Mouse (Mus musculus): Measurements from ENCODE around the gene Mroh7. TPM values are rescaled to one million over a fixed set of nuclear protein-coding genes. Genes with fewer than 3 reads are reported as not detected.

Mroh7 gene
- polyA plus RNA-seq, 2 experiments = 0.06 to 0.22 TPM

DNA sequence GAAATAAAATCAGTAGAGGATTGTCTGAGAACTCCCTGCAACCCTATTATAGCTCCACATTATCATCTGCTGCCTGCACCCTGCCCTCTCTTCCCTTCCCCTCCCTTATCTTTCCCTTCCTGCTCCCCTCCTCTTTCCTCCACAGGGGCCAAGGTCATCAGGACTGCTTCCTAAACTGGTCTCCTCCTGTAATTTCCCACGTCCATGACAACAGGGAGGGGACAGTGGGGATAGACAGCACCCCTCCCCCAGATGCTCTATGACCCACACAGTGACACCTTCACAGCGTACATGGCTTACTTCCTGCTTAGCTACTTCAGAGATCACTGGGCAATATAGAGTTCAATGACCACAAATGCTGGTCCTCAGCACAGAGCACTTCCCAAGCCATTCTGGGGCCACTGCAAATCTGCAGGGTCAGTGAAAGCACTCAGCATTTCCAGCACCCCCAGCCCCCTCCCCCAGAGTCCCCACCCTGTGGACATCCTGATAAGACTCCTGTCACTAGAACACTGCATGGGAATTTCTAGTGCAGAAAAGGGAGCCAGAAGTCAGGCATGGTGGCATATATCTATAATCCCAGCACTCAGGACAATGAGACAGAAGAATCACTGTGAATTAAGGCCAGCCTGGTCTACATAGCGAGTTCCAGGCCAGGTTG is 42.0 kb downstream of the Mroh7 start:
- 25% methylated on average over 3 of the region's 3 CpGs for WGBS (ENCODE audit: insufficient replicate concordance)
- no peak overlapping the region for H3K4me2 ChIP-seq (ENCODE audit: low read depth)
- TF ChIP-seq CTCF (IDR thresholded peaks at IDR 0.05; ENCODE audit: low read depth) = no peak
- no peak for TF ChIP-seq EP300 (IDR thresholded peaks at IDR 0.05; ENCODE audit: low read depth)
- DNase-seq (ENCODE audit: low read depth in 3 of 3, low spot score in 3 of 3) (no peak), ATAC-seq (ENCODE audit: insufficient read depth) (peak; percentile 68)
- H3K9me3 ChIP-seq (ENCODE audit: control insufficient read depth, low read length) = no peaks in the 10 kb centered on the region
- peaks cover 0 to 9% of the 10 kb centered on the region in 2 experiments; a peak in 2 of 4 replicates for H3K4me1 ChIP-seq (replicated peaks; ENCODE audit: control insufficient read depth in 2 of 2, insufficient read depth in 2 of 2, low read length in 1 of 2)
- H3K9ac ChIP-seq (replicated peaks) = no peak overlapping the region
- H3K27me3 ChIP-seq (ENCODE audit: control insufficient read depth, insufficient read depth, low read length) = no peaks in the 10 kb centered on the region
- H3K27ac ChIP-seq = no peak overlapping the region
- no peak overlapping the region for H3K4me3 ChIP-seq (ENCODE audit: insufficient read depth in 1 of 2, low read depth in 2 of 2, low read length in 2 of 2)
- H3K36me3 ChIP-seq (replicated peaks; ENCODE audit: control insufficient read depth, insufficient read depth, low read depth) = no peaks in the 10 kb centered on the region

DNA sequence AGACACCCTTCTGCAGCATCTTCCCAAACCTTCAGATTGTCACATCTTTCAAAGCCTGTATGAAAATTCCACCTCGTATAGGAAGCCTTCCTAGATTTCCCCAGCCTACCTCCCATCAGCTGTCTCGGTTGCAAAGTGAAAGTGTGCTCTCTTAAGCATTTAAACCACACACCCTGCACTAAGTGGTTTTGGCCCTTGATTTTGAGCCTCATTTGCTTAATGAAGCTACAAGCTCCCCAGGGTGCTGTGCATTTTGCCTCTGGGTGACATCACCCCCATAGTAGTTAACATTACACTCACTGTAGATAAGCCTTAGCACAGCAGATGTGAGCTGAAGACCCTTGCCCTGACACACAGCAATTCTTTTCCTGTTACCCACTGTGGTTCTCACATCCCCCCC is 49.8 kb downstream of the Mroh7 start:
- peaks cover 13 to 16% of the 10 kb centered on the region in 2 experiments for H3K4me1 ChIP-seq (replicated peaks; ENCODE audit: control insufficient read depth in 2 of 2, insufficient read depth in 2 of 2, low read length in 1 of 2)
- no peak overlapping the region for H3K4me3 ChIP-seq (ENCODE audit: insufficient read depth in 1 of 2, low read depth in 2 of 2, low read length in 2 of 2)
- H3K36me3 ChIP-seq (replicated peaks; ENCODE audit: control insufficient read depth, insufficient read depth, low read depth) = peaks cover 6% of the 10 kb centered on the region; the same call in 1 of the 2 replicates
- ATAC-seq (ENCODE audit: insufficient read depth) (no peak), DNase-seq (ENCODE audit: low read depth in 3 of 3, low spot score in 3 of 3) (no peak)
- H3K4me2 ChIP-seq (ENCODE audit: low read depth) = no peak overlapping the region
- 33% methylated on average over 2 of the region's 2 CpGs for WGBS (ENCODE audit: insufficient replicate concordance)
- H3K9ac ChIP-seq (replicated peaks) = no peak overlapping the region
- no peaks in the 10 kb centered on the region for H3K27me3 ChIP-seq (ENCODE audit: control insufficient read depth, insufficient read depth, low read length)
- H3K9me3 ChIP-seq (ENCODE audit: control insufficient read depth, low read length) = no peaks in the 10 kb centered on the region
- TF ChIP-seq CTCF (IDR thresholded peaks at IDR 0.05; ENCODE audit: low read depth) (no peak), EP300 (IDR thresholded peaks at IDR 0.05; ENCODE audit: low read depth) (no peak)
- H3K27ac ChIP-seq = no peak overlapping the region

DNA sequence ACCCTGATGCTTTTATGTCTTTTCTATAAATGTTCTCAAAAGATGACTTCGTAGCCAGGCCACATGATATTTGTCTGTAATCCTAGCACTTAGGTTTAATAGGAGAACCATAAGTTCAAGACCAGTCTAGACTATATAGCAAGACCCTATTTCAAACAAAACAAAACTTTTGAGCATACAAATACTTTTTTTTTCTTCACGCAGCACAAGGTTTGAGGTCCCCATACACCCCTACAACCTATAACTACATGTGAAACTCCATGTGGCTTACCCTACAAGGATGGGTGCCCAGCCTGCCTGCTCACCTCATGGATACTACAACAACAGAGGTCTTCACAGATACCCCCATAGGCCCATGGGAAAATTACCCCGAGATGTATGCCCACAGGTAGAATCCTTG is 51.6 kb downstream of the Mroh7 start:
- Histone ChIP-seq H3K4me3 (ENCODE audit: insufficient read depth in 1 of 2, low read depth in 2 of 2, low read length in 2 of 2) (no peak overlapping the region), H3K9me3 (ENCODE audit: control insufficient read depth, low read length) (no peaks in the 10 kb centered on the region), H3K4me1 (replicated peaks; ENCODE audit: control insufficient read depth in 2 of 2, insufficient read depth in 2 of 2, low read length in 1 of 2) (peaks cover 13 to 16% of the 10 kb centered on the region in 2 experiments), H3K36me3 (replicated peaks; ENCODE audit: control insufficient read depth, insufficient read depth, low read depth) (peaks cover 16% of the 10 kb centered on the region), H3K27ac (peak overlapping the region; percentile 41), H3K4me2 (ENCODE audit: low read depth) (peak overlapping the region; percentile 51), H3K27me3 (ENCODE audit: control insufficient read depth, insufficient read depth, low read length) (no peaks in the 10 kb centered on the region), H3K9ac (replicated peaks) (no peak overlapping the region)
- TF ChIP-seq CTCF (IDR thresholded peaks at IDR 0.05; ENCODE audit: low read depth) (no peak), EP300 (IDR thresholded peaks at IDR 0.05; ENCODE audit: low read depth) (no peak)
- WGBS (ENCODE audit: insufficient replicate concordance) = 35% methylated on average over 3 of the region's 3 CpGs
- ATAC-seq (ENCODE audit: insufficient read depth) = peak; percentile 26; the same call in 1 of the 2 replicates
- DNase-seq (ENCODE audit: low read depth in 3 of 3, low spot score in 3 of 3) = no peak

- H3K4me2 ChIP-seq (ENCODE audit: low read depth) = peak within 1 kb of the TSS; percentile 75
- H3K27me3 ChIP-seq (ENCODE audit: control insufficient read depth, insufficient read depth, low read length) = no peaks in the 10 kb centered on the region
- H3K4me1 ChIP-seq (replicated peaks; ENCODE audit: control insufficient read depth in 2 of 2, insufficient read depth in 2 of 2, low read length in 1 of 2) = peaks cover 13 to 16% of the 10 kb centered on the region in 2 experiments
- peak within 1 kb of the TSS; percentile 41 for H3K27ac ChIP-seq
- H3K36me3 ChIP-seq (replicated peaks; ENCODE audit: control insufficient read depth, insufficient read depth, low read depth) = peaks cover 20% of the 10 kb centered on the region
- DNase-seq (ENCODE audit: low read depth in 3 of 3, low spot score in 3 of 3) = peak; percentile 94 to 95 (median 95)
- TF ChIP-seq CTCF (IDR thresholded peaks at IDR 0.05; ENCODE audit: low read depth) = 0 out of 2 replicates have a peak, but pooled peaks have one; percentile 27
- TF ChIP-seq EP300 (IDR thresholded peaks at IDR 0.05; ENCODE audit: low read depth) = no peak
- ATAC-seq (ENCODE audit: insufficient read depth) = peak; percentile 100
- peak within 1 kb of the TSS; percentile 84 for H3K9ac ChIP-seq (replicated peaks)
- WGBS (ENCODE audit: insufficient replicate concordance) = under 1% methylated on average over 43 of the region's 43 CpGs
- peak within 1 kb of the TSS; percentile 77 to 90 for H3K4me3 ChIP-seq (ENCODE audit: insufficient read depth in 1 of 2, low read depth in 2 of 2, low read length in 2 of 2)
- H3K9me3 ChIP-seq (ENCODE audit: control insufficient read depth, low read length) = no peaks in the 10 kb centered on the region
Observed at GRCm38 (mm10) chr4:106678442-106679118, 52.1 kb downstream of the Mroh7 start, which contains the start of gene Ttc4. TSS of gene Ttc4 (minus strand) at chr4:106678944.

GRCm38 (mm10) chr4:106676749-106677148 is 54.0 kb downstream of the Mroh7 start:
- DNase-seq (ENCODE audit: low read depth in 3 of 3, low spot score in 3 of 3) (no peak), ATAC-seq (ENCODE audit: insufficient read depth) (no peak)
- H3K27me3 ChIP-seq (ENCODE audit: control insufficient read depth, insufficient read depth, low read length) = no peaks in the 10 kb centered on the region
- H3K4me1 ChIP-seq (replicated peaks; ENCODE audit: control insufficient read depth in 2 of 2, insufficient read depth in 2 of 2, low read length in 1 of 2) = peaks cover 13 to 16% of the 10 kb centered on the region in 2 experiments
- TF ChIP-seq CTCF (IDR thresholded peaks at IDR 0.05; ENCODE audit: low read depth) (no peak), EP300 (IDR thresholded peaks at IDR 0.05; ENCODE audit: low read depth) (no peak)
- H3K4me3 ChIP-seq (ENCODE audit: insufficient read depth in 1 of 2, low read depth in 2 of 2, low read length in 2 of 2) = no peak overlapping the region
- H3K27ac ChIP-seq = no peak overlapping the region
- peaks cover 39% of the 10 kb centered on the region for H3K36me3 ChIP-seq (replicated peaks; ENCODE audit: control insufficient read depth, insufficient read depth, low read depth)
- 86% methylated on average over 5 of the region's 5 CpGs for WGBS (ENCODE audit: insufficient replicate concordance)
- no peak overlapping the region for H3K4me2 ChIP-seq (ENCODE audit: low read depth)
- H3K9me3 ChIP-seq (ENCODE audit: control insufficient read depth, low read length) = no peaks in the 10 kb centered on the region
- H3K9ac ChIP-seq (replicated peaks) = no peak overlapping the region

Measured in liver, embryonic 14.5 days (tissue).